Mouse (Mus musculus) regulatory T cell (primary cell): ENCODE measurements around the gene Psd.

Source experiments
- in situ Hi-C: fragments of 300-600 bp; cut with MboI, MseI; formaldehyde crosslinking; loops from one replicate; pipeline ENCODE4 v1.15.1; 2025; ENCODE audit warnings: high pct_unique_total_duplicates

The Psd gene

GRCm38 (mm10) chr19:46306751-46307289 lies 20.1 kb downstream of the Psd start:
- in situ Hi-C loops, result loop anchor here (5.0 kb wide), 1 partner anchor 510 kb away; no protein-coding TSS in a partner anchor

GRCm38 (mm10) chr19:46306268-46306610 lies 20.7 kb downstream of the Psd start:
- in situ Hi-C loops, result loop anchor here (5.0 kb wide), 1 partner anchor 509 kb away; no protein-coding TSS in a partner anchor

GRCm38 (mm10) chr19:46305432-46306267 lies 21.3 kb downstream of the Psd start:
- in situ Hi-C loops, result loop anchor here (5.0 kb wide), 1 partner anchor 508 kb away; no protein-coding TSS in a partner anchor

- in situ Hi-C loops, result loop anchor here (5.0 kb wide), 1 partner anchor 508 kb away; no protein-coding TSS in a partner anchor
These were observed 22.0 kb downstream of the Psd start for GRCm38 (mm10) chr19:46304908-46305333.

GRCm38 (mm10) chr19:46304216-46304841 lies 22.6 kb downstream of the Psd start, which contains the start of gene Nfkb2:
Gene Nfkb2, plus strand, starts transcription at chr19:46304320.
- in situ Hi-C loops, result no loop called here

GRCm38 (mm10) chr19:46303251-46304215 lies 23.4 kb downstream of the Psd start:
- in situ Hi-C loops, result no loop called here

- in situ Hi-C loops, result no loop called here
These were observed 24.4 kb downstream of the Psd start for GRCm38 (mm10) chr19:46302551-46302950.

- in situ Hi-C loops, result no loop called here
These were observed 26.5 kb downstream of the Psd start for GRCm38 (mm10) chr19:46300294-46301045.

GRCm38 (mm10) chr19:46296938-46297337 lies 30.0 kb downstream of the Psd start:
- in situ Hi-C loops, result no loop called here

GRCm38 (mm10) chr19:46290535-46291105 lies 36.3 kb downstream of the Psd start:
- in situ Hi-C loops, result no loop called here

- in situ Hi-C loops, result no loop called here
These were observed 39.4 kb downstream of the Psd start for GRCm38 (mm10) chr19:46287566-46287965.

GRCm38 (mm10) chr19:46286926-46287325 lies 40.0 kb downstream of the Psd start:
- in situ Hi-C loops, result no loop called here

- in situ Hi-C loops, result no loop called here
These were observed 40.9 kb downstream of the Psd start for GRCm38 (mm10) chr19:46286047-46286446.

- in situ Hi-C loops, result no loop called here
These were observed 41.3 kb downstream of the Psd start for GRCm38 (mm10) chr19:46285631-46286030.

GRCm38 (mm10) chr19:46284686-46285085 lies 42.3 kb downstream of the Psd start:
- in situ Hi-C loops, result no loop called here

GRCm38 (mm10) chr19:46282081-46282849 lies 44.7 kb downstream of the Psd start:
- in situ Hi-C loops, result no loop called here

- in situ Hi-C loops, result no loop called here
These were observed 51.6 kb downstream of the Psd start for GRCm38 (mm10) chr19:46275307-46275706.

GRCm38 (mm10) chr19:46264762-46265161 lies 62.2 kb downstream of the Psd start:
- in situ Hi-C loops, result no loop called here
